Mouse (Mus musculus): Measurements from ENCODE around the gene Bean1. TPM values are rescaled to one million over a fixed set of nuclear protein-coding genes. Genes with fewer than 3 reads are reported as not detected.

The Bean1 gene
- polyA plus RNA-seq, 1 experiment from 2014 or later: not detected

Other genes starting within 250 kb of the Bean1 start
- gene Cdh5, start 68.8 kb upstream of the Bean1 start, polyA plus RNA-seq (2015; fragmentation: Nextera tagmentation; extraction: Ambion mirVana): 6.0 and 8.0 TPM in 2 replicates
- 5.5 and 5.7 TPM in 2 replicates for gene Tk2, start 78.1 kb downstream of the Bean1 start, polyA plus RNA-seq (2015; fragmentation: Nextera tagmentation; extraction: Ambion mirVana)
- 19.0 and 20.9 TPM in 2 replicates for gene Cklf, start 80.4 kb downstream of the Bean1 start, polyA plus RNA-seq (2015; fragmentation: Nextera tagmentation; extraction: Ambion mirVana)
- gene Cmtm2a, start 122.7 kb downstream of the Bean1 start, polyA plus RNA-seq (2015; fragmentation: Nextera tagmentation; extraction: Ambion mirVana): not detected in 2 replicates
- not detected in 2 replicates for gene Gm45711, start 139.6 kb downstream of the Bean1 start, polyA plus RNA-seq (2015; fragmentation: Nextera tagmentation; extraction: Ambion mirVana)
- gene Cmtm1, start 139.7 kb downstream of the Bean1 start, polyA plus RNA-seq (2015; fragmentation: Nextera tagmentation; extraction: Ambion mirVana): not detected in 2 replicates
- not detected in 2 replicates for gene Gm11020, start 151.1 kb downstream of the Bean1 start, polyA plus RNA-seq (2015; fragmentation: Nextera tagmentation; extraction: Ambion mirVana)
- gene Cmtm2b, start 151.8 kb downstream of the Bean1 start, polyA plus RNA-seq (2015; fragmentation: Nextera tagmentation; extraction: Ambion mirVana): not detected in 2 replicates
- 20.9 and 23.5 TPM in 2 replicates for gene Cmtm3, start 169.0 kb downstream of the Bean1 start, polyA plus RNA-seq (2015; fragmentation: Nextera tagmentation; extraction: Ambion mirVana)
- gene Cmtm4, start 225.4 kb downstream of the Bean1 start, polyA plus RNA-seq (2015; fragmentation: Nextera tagmentation; extraction: Ambion mirVana): 0.40 and 0.56 TPM in 2 replicates

Data from liver, embryonic 13.5 days (tissue).